Mouse (Mus musculus) embryonic fibroblast, embryonic 13.5 days (primary cell): ENCODE measurements at regions not wholly inside any gene's neighbourhood (a gene's known extent, or its start where the extent isn't known, plus 50 kb on each side); places are given as distances from the start of the nearest gene placed in this dataset.

Experiments
- CTCF ChIP-seq: IDR thresholded peaks from 2 replicates; pipeline ENCODE4 v1.5.1; 2011; ENCODE audit warnings: mild to moderate bottlenecking, control low read depth, low read length, moderate library complexity, borderline replicate concordance; ENCODE audit not compliant: insufficient read depth
- POLR2A ChIP-seq: IDR thresholded peaks from 2 replicates; pipeline ENCODE4 v1.6.1; 2011; ENCODE audit warnings: low read depth, mild to moderate bottlenecking, control low read depth, low read length, moderate library complexity

GRCm38 (mm10) chr13:57044455-57044854 is 148.7 kb upstream of the Trpc7 start:
- TF ChIP-seq CTCF (no peak), POLR2A (no peak)
